Mouse (Mus musculus) hindbrain, postnatal 0 days (tissue): ENCODE results near the gene Ccdc15. TPM values are rescaled to one million over a fixed set of nuclear protein-coding genes. Genes with fewer than 3 reads are reported as not detected.
A peak's percentile ranks its signal among the peaks of the same experiment; 100 is the strongest.

Source experiments
- ATAC-seq: fragments of 200-750 bp; cut with Nextera tagmentation; 2 replicates; pipeline ENCODE4 v1.8.0; 2017; ENCODE audit warnings: mild to moderate bottlenecking, moderate TSS enrichment, moderate library complexity
- DNase-seq: peaks from one replicate; pipeline ENCODE4 v3.0.0-alpha.2; 2015; ENCODE audit warnings: low spot score
- H3K27ac ChIP-seq: fragments of 300-500 bp; sonication (generic); 2 replicates; pipeline ENCODE4 v1.5.1; 2014; ENCODE audit warnings: mild to moderate bottlenecking
- H3K27me3 ChIP-seq: fragments of 300-500 bp; sonication (generic); 2 replicates; pipeline ENCODE4 v1.6.1; 2014; ENCODE audit warnings: low read length, mixed read lengths; ENCODE audit not compliant: insufficient read depth
- H3K36me3 ChIP-seq: fragments of 300-500 bp; sonication (generic); 2 replicates; pipeline ENCODE4 v1.6.1; 2014; ENCODE audit warnings: low read length, mixed read lengths; ENCODE audit not compliant: insufficient read depth
- H3K4me1 ChIP-seq: fragments of 300-500 bp; sonication (generic); 2 replicates; pipeline ENCODE4 v1.6.1; 2014; ENCODE audit warnings: antibody characterized with exemption, low read length, mixed read lengths; ENCODE audit not compliant: insufficient read depth
- H3K4me2 ChIP-seq: fragments of 300-500 bp; sonication (generic); 2 replicates; pipeline ENCODE4 v1.6.1; 2014; ENCODE audit warnings: low read depth, mild to moderate bottlenecking, low read length, moderate library complexity, mixed read lengths
- H3K4me3 ChIP-seq: fragments of 300-500 bp; sonication (generic); 2 replicates; pipeline ENCODE4 v1.5.1; 2014; ENCODE audit warnings: low read length
- H3K9ac ChIP-seq: fragments of 300-500 bp; sonication (generic); replicated peaks from 2 replicates; pipeline ENCODE4 v1.6.1; 2014; ENCODE audit warnings: mild to moderate bottlenecking, low read length, moderate library complexity, mixed read lengths
- H3K9me3 ChIP-seq: fragments of 300-500 bp; sonication (generic); 2 replicates; pipeline ENCODE4 v1.6.1; 2016; ENCODE audit warnings: low read length, mixed read lengths
- CTCF ChIP-seq: IDR thresholded peaks from 2 replicates; pipeline ENCODE4 v1.5.1; 2016; ENCODE audit warnings: antibody characterized with exemption, control low read depth, low read depth
- WGBS: fragments of 180-500 bp; shearing (Covaris S2); extraction: QIAGEN DNeasy Blood & Tissue Kit; methylation state at CpG from one replicate; pipeline ENCODE4 v1.1.7; 2014; 5-methylcytosine and 5-hydroxymethylcytosine counted together
- polyA plus RNA-seq: library from polyadenylated mRNA; unstranded; fragments of >200 nt; fragmentation: Nextera tagmentation; extraction: Ambion mirVana; gene quantifications from 2 replicates; pipeline ENCODE4 v1.2.1, GENCODE M21; 2015
- total RNA-seq: library from RNA; depleted of rRNA; stranded (reverse); fragments of >200 nt; gene quantifications from 2 replicates; pipeline ENCODE4 v1.2.3, GENCODE M21; 2014; rRNA removed

Ccdc15 gene
- 5.5 and 6.9 TPM in 2 replicates for total RNA-seq
- 7.1 and 7.4 TPM in 2 replicates for polyA plus RNA-seq

- Histone ChIP-seq H3K9ac (peak within 1 kb of the TSS; percentile 55), H3K27me3 (no peaks in the 10 kb centered on the region), H3K4me2 (peak within 1 kb of the TSS; percentile 64), H3K27ac (peak within 1 kb of the TSS; percentile 81), H3K4me1 (peaks cover 4% of the 10 kb centered on the region; the same call in 1 of the 2 replicates), H3K9me3 (no peaks in the 10 kb centered on the region), H3K36me3 (no peaks in the 10 kb centered on the region), H3K4me3 (peak within 1 kb of the TSS; percentile 52)
- peak; percentile 55 for TF ChIP-seq CTCF
- 1% methylated on average over 41 of the region's 41 CpGs for WGBS
- ATAC-seq, result peak; percentile 100
- DNase-seq, result peak; percentile 98
Observed at GRCm38 (mm10) chr9:37347988-37348642, at the start of gene Ccdc15. Gene Ccdc15, minus strand, starts transcription at chr9:37348432.

- H3K9ac ChIP-seq, result no peak overlapping the region
- no peak for TF ChIP-seq CTCF
- WGBS, result 81% methylated on average over 8 of the region's 8 CpGs
- DNase-seq (no peak), ATAC-seq (no peak)
- no peak overlapping the region for H3K27ac ChIP-seq
- H3K27me3 ChIP-seq, result no peaks in the 10 kb centered on the region
- no peaks in the 10 kb centered on the region for H3K9me3 ChIP-seq
- H3K4me2 ChIP-seq, result no peak overlapping the region
- H3K4me3 ChIP-seq, result no peak overlapping the region
- no peaks in the 10 kb centered on the region for H3K4me1 ChIP-seq
- H3K36me3 ChIP-seq, result no peaks in the 10 kb centered on the region
Observed at GRCm38 (mm10) chr9:37393482-37394131, 45.4 kb upstream of the Ccdc15 start.

- ATAC-seq, result no peak
- whole genome bisulfite sequencing, result 66% methylated on average over 2 of the region's 2 CpGs
- Histone ChIP-seq H3K4me2 (no peak overlapping the region), H3K4me1 (no peaks in the 10 kb centered on the region), H3K27me3 (no peaks in the 10 kb centered on the region), H3K4me3 (no peak overlapping the region), H3K9me3 (no peaks in the 10 kb centered on the region), H3K27ac (no peak overlapping the region), H3K9ac (no peak overlapping the region), H3K36me3 (no peaks in the 10 kb centered on the region)
- no peak for TF ChIP-seq CTCF
- DNase-seq, result no peak
Observed at GRCm38 (mm10) chr9:37392071-37392470, 43.8 kb upstream of the Ccdc15 start.

- DNase-seq (no peak), ATAC-seq (no peak)
- H3K4me3 ChIP-seq, result no peak overlapping the region
- H3K36me3 ChIP-seq, result no peaks in the 10 kb centered on the region
- no peak overlapping the region for H3K9ac ChIP-seq
- no peak overlapping the region for H3K4me2 ChIP-seq
- H3K27ac ChIP-seq, result no peak overlapping the region
- H3K9me3 ChIP-seq, result no peaks in the 10 kb centered on the region
- 58% methylated on average over 2 of the region's 2 CpGs for WGBS
- no peak for TF ChIP-seq CTCF
- H3K27me3 ChIP-seq, result no peaks in the 10 kb centered on the region
- H3K4me1 ChIP-seq, result no peaks in the 10 kb centered on the region
Observed at GRCm38 (mm10) chr9:37390891-37391290, 42.7 kb upstream of the Ccdc15 start.

- Histone ChIP-seq H3K36me3 (no peaks in the 10 kb centered on the region), H3K27me3 (no peaks in the 10 kb centered on the region), H3K4me2 (peak overlapping the region; percentile 68), H3K4me3 (peak overlapping the region; percentile 47), H3K9me3 (no peaks in the 10 kb centered on the region), H3K4me1 (no peaks in the 10 kb centered on the region), H3K9ac (peak overlapping the region; percentile 70), H3K27ac (peak overlapping the region; percentile 58)
- DNase-seq (peak; percentile 65), ATAC-seq (peak; percentile 83)
- WGBS, result 7% methylated on average over 52 of the region's 54 CpGs
- TF ChIP-seq CTCF, result peak; percentile 59
Observed at GRCm38 (mm10) chr9:37384284-37385182, 36.3 kb upstream of the Ccdc15 start.

- TF ChIP-seq CTCF, result no peak
- Histone ChIP-seq H3K4me2 (no peak overlapping the region), H3K36me3 (no peaks in the 10 kb centered on the region), H3K9me3 (no peaks in the 10 kb centered on the region), H3K4me3 (no peak overlapping the region), H3K4me1 (no peaks in the 10 kb centered on the region), H3K9ac (no peak overlapping the region), H3K27ac (no peak overlapping the region), H3K27me3 (no peaks in the 10 kb centered on the region)
- 89% methylated on average over 6 of the region's 6 CpGs for WGBS
- DNase-seq, result no peak
- no peak for ATAC-seq
Observed at GRCm38 (mm10) chr9:37383161-37383560, 34.9 kb upstream of the Ccdc15 start.
